Mouse (Mus musculus) small intestine, adult 2 months (tissue): ENCODE measurements around the gene Tulp2.

ENCODE experiments used
- CTCF ChIP-seq: fragments of 200-500 bp; IDR thresholded peaks from 2 replicates; pipeline ENCODE4 v1.5.1; 2012; ENCODE audit warnings: low read depth, mild to moderate bottlenecking, control low read depth, inconsistent platforms, low read length, moderate library complexity, mixed read lengths; ENCODE audit not compliant: insufficient replicate concordance, insufficient read length; ENCODE audit errors: extremely low read depth
- POLR2A ChIP-seq: fragments of 200-500 bp; IDR thresholded peaks from 2 replicates; pipeline ENCODE4 v1.6.1; 2012; ENCODE audit warnings: low read depth, mild to moderate bottlenecking, control low read depth, inconsistent platforms, low read length, moderate library complexity

DNA sequence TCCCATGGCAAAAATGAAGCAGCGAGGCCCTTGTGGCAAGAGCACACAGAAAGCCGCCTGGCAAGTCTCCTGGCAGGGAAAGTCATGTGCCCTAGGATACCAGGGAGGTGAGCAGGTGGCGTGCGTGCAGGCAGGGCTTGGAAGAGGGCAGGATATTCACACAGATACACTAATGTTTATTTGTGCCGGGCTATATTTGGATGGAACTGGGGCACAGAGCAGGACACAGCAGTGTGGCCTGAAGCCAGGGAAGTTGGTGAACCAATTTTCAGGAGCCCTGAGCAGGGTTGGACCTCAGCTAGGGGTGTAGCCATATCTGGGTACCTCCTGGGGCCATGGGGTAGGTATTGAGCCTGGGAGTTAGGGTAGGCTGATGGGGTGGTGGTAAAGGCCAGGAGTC lies 11.3 kb downstream of the Tulp2 start:
- TF ChIP-seq POLR2A (no peak), CTCF (no peak)
